Mouse (Mus musculus): Measurements from ENCODE around the gene Afap1l2. TPM values are rescaled to one million over a fixed set of nuclear protein-coding genes. Genes with fewer than 3 reads are reported as not detected.
A peak's percentile ranks its signal among the peaks of the same experiment; 100 is the strongest.

Afap1l2 gene
- polyA plus RNA-seq, 1 experiment from 2014 or later, result 132 TPM

DNA sequence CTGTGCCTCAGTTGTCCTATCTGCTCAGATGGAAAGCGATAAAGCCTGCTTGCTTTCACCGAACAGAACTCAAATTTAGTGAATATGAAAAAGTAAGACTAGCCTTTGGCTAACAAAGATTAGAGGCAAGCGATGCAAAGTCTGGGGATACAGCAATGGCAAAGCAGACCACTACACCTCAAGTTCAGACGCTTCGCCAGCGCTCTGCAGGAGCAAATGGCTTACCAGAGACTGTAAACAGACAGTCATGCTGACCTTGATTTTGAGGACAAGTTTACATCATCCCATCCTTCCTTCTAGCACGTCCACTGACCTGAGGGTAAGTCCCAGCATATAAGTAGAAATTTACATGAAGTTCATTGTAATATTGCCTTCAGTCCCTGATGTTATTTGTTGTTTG lies 61.8 kb downstream of the Afap1l2 start:
- ChIA-PET CTCF (interaction anchor here (1.5 kb wide), 1 partner anchor 12 kb away, joined by 3 read pairs; no protein-coding TSS in a partner anchor), POLR2A (no interaction called here)
- H3K27me3 ChIP-seq, result no peaks in the 10 kb centered on the region
- DNase-seq (ENCODE audit: low read depth, low spot score) (no peak), ATAC-seq (no peak)
- TF ChIP-seq CTCF (IDR thresholded peaks at IDR 0.05), result no peak
- in situ Hi-C loops (cut with MboI; ENCODE audit: low pct_unique_long_range_greater_than_20kb), result no loop called here

DNA sequence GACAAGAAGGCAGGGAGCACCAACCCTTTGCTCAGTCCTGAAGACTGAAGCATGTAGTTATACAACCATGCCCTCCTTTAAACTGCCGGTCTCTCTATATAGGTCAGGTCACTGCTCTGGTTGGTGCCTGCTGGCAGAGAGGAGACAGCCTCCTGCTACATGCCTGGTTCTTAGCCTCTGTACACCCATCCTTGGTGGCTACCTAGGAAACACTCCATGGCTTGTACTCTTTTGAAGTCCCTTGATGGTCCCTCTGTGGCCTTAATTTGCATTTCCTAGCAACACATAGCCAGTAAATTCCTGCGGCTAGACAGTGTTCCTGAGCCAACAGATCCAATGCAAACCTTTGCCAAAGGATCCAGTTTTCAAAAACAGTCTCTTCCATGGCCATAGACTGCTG lies 62.4 kb downstream of the Afap1l2 start:
- no peak for ATAC-seq
- no peak for DNase-seq (ENCODE audit: low read depth, low spot score)
- TF ChIP-seq CTCF (IDR thresholded peaks at IDR 0.05), result no peak
- no peaks in the 10 kb centered on the region for H3K27me3 ChIP-seq
- in situ Hi-C loops (cut with MboI; ENCODE audit: low pct_unique_long_range_greater_than_20kb), result no loop called here
- POLR2A ChIA-PET, result no interaction called here
- CTCF ChIA-PET, result interaction anchor here (1.5 kb wide), 1 partner anchor 13 kb away, joined by 3 read pairs; no protein-coding TSS in a partner anchor

DNA sequence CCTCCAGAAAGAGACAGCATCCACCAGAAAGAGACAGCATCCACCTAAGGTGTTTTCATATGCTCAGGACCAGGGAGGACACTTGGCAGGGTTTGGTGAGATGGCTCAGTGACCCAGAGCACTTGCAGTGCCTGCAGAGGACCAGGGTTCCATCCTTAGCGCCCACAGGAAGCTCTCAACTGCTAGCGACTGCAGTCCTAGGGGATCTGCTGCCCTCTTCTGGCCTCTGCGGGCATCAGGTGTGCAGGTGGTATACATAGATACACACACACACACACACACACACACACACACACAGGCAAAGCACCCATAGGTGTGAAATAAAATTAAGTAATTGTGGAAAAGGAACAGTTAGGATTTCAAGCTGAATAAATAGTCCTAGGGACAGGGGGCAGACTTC lies 63.2 kb downstream of the Afap1l2 start:
- no peaks in the 10 kb centered on the region for H3K27me3 ChIP-seq
- TF ChIP-seq CTCF (IDR thresholded peaks at IDR 0.05), result no peak
- ChIA-PET POLR2A (no interaction called here), CTCF (no interaction called here)
- no peak for DNase-seq (ENCODE audit: low read depth, low spot score)
- no peak for ATAC-seq
- in situ Hi-C loops (cut with MboI; ENCODE audit: low pct_unique_long_range_greater_than_20kb), result no loop called here

DNA sequence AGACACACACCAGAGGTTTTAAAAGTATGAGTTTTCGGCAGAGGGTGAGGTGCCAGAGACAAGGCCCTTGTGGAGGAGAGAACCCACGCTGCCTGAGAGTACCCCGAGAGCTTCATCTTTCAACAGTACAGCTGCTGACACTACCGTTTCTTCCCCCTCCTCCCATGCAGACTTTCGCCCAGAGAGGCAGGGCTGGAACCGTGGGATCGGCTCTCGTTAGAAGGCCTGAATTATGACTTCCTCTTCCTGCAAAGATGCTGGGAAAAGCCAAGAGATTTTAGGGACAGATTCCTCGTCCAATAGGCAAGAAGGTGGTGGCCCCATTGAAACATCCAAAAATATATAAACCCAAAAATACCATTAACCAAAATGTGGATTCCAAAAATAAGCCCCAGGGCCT lies 63.8 kb downstream of the Afap1l2 start:
- in situ Hi-C loops (cut with MboI; ENCODE audit: low pct_unique_long_range_greater_than_20kb), result no loop called here
- ChIA-PET CTCF (no interaction called here), POLR2A (interaction anchor here (1.0 kb wide), 1 partner anchor 13 kb away, joined by 3 read pairs; no protein-coding TSS in a partner anchor)
- ATAC-seq (no peak), DNase-seq (ENCODE audit: low read depth, low spot score) (no peak)
- no peaks in the 10 kb centered on the region for H3K27me3 ChIP-seq
- no peak for TF ChIP-seq CTCF (IDR thresholded peaks at IDR 0.05)

DNA sequence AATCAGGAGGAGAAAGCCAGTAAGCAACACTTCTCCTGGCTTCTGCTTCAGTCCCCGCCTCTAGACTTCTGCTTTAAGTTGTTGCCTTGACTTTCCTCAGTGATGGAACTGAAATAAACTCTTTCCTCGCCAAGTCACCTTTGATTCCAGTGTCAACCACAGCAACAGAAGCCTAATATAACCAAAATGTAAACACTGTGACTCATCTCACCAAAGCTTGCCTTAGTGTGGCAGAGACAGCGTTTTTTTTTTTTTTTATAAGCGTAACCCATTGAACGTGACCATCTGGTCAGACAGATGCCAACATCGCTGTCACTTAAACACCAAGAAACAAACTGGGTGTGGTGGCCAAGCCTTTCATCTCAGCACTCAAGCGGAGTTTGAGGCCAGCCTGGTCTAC lies 65.8 kb downstream of the Afap1l2 start:
- ChIA-PET POLR2A (interaction anchor here (0.6 kb wide), 2 partner anchors 127 to 1197 kb away, joined by 3 read pairs; no protein-coding TSS in a partner anchor), CTCF (interaction anchor here (1.2 kb wide), 1 partner anchor 12 kb away, joined by 3 read pairs; no protein-coding TSS in a partner anchor)
- in situ Hi-C loops (cut with MboI; ENCODE audit: low pct_unique_long_range_greater_than_20kb), result no loop called here
- no peak for DNase-seq (ENCODE audit: low read depth, low spot score)
- H3K27me3 ChIP-seq, result no peaks in the 10 kb centered on the region
- ATAC-seq, result no peak
- TF ChIP-seq CTCF (IDR thresholded peaks at IDR 0.05), result no peak

DNA sequence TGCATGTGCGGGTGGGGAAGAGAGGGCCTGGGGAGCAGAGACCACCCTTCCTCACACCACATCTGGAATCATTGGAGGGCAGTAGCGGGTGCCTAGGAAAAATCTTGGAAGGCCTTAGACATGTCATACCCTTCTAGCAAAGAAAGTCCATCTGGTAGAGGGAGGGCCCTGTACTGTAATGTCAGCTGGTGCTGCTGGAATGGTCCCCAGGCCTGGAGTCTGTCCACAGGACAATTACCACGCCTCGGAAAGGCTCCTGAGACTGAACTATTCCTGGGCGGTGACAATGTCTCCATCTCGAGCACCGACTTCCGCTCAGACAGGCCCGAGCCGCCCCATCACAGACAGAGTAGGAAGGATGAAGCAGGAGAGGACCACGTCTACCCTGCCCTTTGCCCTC lies 67.5 kb downstream of the Afap1l2 start:
- TF ChIP-seq CTCF (IDR thresholded peaks at IDR 0.05), result no peak
- in situ Hi-C loops (cut with MboI; ENCODE audit: low pct_unique_long_range_greater_than_20kb), result no loop called here
- no peaks in the 10 kb centered on the region for H3K27me3 ChIP-seq
- ChIA-PET POLR2A (interaction anchor here (1.1 to 1.9 kb wide), 5 partner anchors 10 to 67 kb away, joined by 3 to 8 read pairs (median 5); no protein-coding TSS in a partner anchor), CTCF (interaction anchor here (3.0 kb wide), 1 partner anchor 13 kb away, joined by 8 read pairs; no protein-coding TSS in a partner anchor)
- DNase-seq (ENCODE audit: low read depth, low spot score) (no peak), ATAC-seq (no peak)

DNA sequence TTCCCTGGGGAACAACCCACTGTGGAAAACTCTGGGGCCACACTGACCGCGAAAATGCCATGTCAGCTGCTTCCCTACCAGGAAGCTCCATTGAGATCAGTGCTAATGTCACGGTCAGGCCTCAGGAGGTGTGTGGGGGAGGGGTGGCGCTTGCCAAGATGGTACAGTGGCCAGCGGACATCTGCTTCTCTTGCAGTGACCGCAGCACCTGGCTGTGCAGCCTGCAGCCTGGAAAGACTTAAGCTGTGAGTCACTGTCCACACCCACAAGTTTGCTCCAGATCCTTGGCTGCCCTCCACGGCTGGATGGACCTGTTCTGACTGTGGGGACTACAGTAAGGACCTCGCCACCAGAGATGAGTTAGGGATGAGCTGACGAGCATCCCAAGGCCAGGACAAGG lies 68.2 kb downstream of the Afap1l2 start:
- ATAC-seq, result peak; percentile 92
- TF ChIP-seq CTCF (IDR thresholded peaks at IDR 0.05), result no peak
- DNase-seq (ENCODE audit: low read depth, low spot score), result peak; percentile 98
- ChIA-PET CTCF (interaction anchor here (1.0 to 3.0 kb wide), 5 partner anchors 13 to 92 kb away, joined by 3 to 8 read pairs (median 3); no protein-coding TSS in a partner anchor), POLR2A (interaction anchor here (0.8 to 1.9 kb wide), 7 partner anchors 13 to 67 kb away, joined by 3 to 8 read pairs (median 5); no protein-coding TSS in a partner anchor)
- no peaks in the 10 kb centered on the region for H3K27me3 ChIP-seq
- in situ Hi-C loops (cut with MboI; ENCODE audit: low pct_unique_long_range_greater_than_20kb), result no loop called here

DNA sequence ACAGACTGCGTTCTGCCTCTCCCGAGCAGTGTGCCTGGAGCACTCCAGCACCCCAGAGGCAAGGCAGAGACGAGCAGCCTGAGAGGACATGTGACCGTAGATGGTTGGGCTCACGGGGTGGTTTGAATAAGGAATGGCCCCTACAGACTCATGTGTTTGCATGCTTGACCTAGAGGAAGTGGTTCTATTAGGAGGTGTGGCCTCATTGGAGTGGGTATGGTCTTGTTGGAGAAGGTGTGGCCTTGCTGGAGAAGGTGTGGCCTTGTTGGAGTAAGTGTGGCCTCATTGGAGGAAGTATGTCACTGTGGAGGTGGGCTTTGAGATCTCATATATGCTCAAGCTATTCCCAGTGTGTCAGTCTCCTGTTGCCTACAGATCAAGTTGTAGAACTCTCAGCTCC lies 70.1 kb downstream of the Afap1l2 start:
- ATAC-seq, result no peak

DNA sequence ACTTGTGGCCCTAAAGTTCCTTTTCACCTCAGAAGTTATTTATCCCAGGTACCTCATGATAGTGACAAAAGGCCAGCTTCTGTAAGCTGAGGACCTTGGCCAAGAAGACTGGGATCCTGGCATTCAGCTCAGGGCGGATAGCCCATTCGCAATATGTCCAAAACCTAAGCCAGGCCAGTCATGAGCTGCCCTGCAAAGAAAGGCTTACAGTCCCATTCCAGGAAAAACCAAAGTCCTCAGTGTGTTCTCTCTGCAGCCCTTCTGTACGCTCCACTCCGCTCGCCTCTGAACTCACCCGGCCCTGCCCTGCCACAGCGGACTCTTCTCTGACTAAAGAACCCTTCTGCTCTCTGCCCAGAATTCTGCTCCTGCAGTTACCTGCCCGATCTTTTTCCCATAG lies 71.8 kb downstream of the Afap1l2 start:
- POLR2A ChIA-PET, result interaction anchor here (1.6 kb wide), 1 partner anchor 70 kb away, joined by 5 read pairs; no protein-coding TSS in a partner anchor
- in situ Hi-C loops (cut with MboI; ENCODE audit: low pct_unique_long_range_greater_than_20kb), result no loop called here
- TF ChIP-seq CTCF (IDR thresholded peaks at IDR 0.05), result no peak

More for the DNA sequence above, 70.1 kb downstream of the Afap1l2 start:
- in situ Hi-C loops (cut with MboI; ENCODE audit: low pct_unique_long_range_greater_than_20kb), result no loop called here
- no peak for DNase-seq (ENCODE audit: low read depth, low spot score)
- no peaks in the 10 kb centered on the region for H3K27me3 ChIP-seq
- ChIA-PET CTCF (interaction anchor here (1.5 to 3.0 kb wide), 2 partner anchors 8 to 15 kb away, joined by 6 to 8 read pairs; no protein-coding TSS in a partner anchor), POLR2A (interaction anchor here (1.1 to 1.2 kb wide), 2 partner anchors 56 to 1677 kb away, joined by 3 read pairs; no protein-coding TSS in a partner anchor)
- no peak for TF ChIP-seq CTCF (IDR thresholded peaks at IDR 0.05)

DNA sequence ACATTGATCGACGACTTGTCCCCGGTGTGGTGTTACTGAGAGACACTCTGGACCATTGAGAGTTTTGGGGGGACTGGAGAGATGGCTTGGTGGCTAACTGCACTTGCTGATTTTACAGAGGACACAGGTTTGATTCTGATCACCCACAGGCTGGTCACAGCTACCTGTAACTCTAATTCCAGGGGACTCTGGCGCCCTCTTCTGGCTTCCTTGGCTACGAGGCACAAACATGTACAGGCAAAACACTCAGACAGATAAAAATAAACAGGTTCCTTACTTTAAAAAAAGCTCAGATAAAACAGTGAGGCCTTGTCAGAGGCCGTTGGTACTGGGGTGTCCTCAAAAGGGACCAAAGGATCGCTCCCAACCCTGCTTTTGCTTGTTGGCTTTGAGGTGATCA lies 72.3 kb downstream of the Afap1l2 start:
- CTCF ChIA-PET, result interaction anchor here (1.0 to 1.3 kb wide), 4 partner anchors 15 to 69 kb away, joined by 3 read pairs; no protein-coding TSS in a partner anchor
- no peak for DNase-seq (ENCODE audit: low read depth, low spot score)
- ATAC-seq, result no peak
- H3K27me3 ChIP-seq, result no peaks in the 10 kb centered on the region
- TF ChIP-seq CTCF (IDR thresholded peaks at IDR 0.05), result no peak
- POLR2A ChIA-PET, result no interaction called here
- in situ Hi-C loops (cut with MboI; ENCODE audit: low pct_unique_long_range_greater_than_20kb), result no loop called here

More for the DNA sequence above, 71.8 kb downstream of the Afap1l2 start:
- DNase-seq (ENCODE audit: low read depth, low spot score) (no peak), ATAC-seq (no peak)
- H3K27me3 ChIP-seq, result no peaks in the 10 kb centered on the region
- CTCF ChIA-PET, result interaction anchor here (1.0 to 1.3 kb wide), 4 partner anchors 15 to 69 kb away, joined by 3 read pairs; no protein-coding TSS in a partner anchor

DNA sequence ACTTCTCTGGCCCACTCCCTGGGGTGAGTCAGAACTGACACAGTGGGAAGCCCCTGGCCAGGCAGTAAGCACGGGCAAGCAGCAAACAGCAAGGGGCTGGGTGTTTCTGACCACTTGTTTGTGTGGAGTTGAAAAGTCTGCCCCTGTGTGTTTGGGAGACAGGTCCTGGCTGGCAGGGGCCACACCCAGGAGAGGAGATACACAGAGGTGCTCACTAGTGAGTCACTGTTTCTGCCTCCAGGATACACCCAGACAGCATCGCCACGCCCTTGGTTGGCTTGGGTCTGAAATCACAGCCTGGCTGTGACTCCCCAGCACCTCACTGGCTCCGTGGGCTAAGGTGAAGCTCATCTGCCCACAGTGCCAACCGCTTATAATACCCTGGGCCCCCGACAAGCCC lies 72.9 kb downstream of the Afap1l2 start:
- ChIA-PET CTCF (no interaction called here), POLR2A (no interaction called here)
- ATAC-seq (no peak), DNase-seq (ENCODE audit: low read depth, low spot score) (no peak)
- H3K27me3 ChIP-seq, result no peaks in the 10 kb centered on the region
- in situ Hi-C loops (cut with MboI; ENCODE audit: low pct_unique_long_range_greater_than_20kb), result no loop called here
- TF ChIP-seq CTCF (IDR thresholded peaks at IDR 0.05), result no peak

Measured in Patski (cell line).